ENCODE assay signal across 25 mouse cellular contexts in genomic region chr10:98975611-98976010, GRCm38 (mm10).
DNase-seq lines count a peak whose midpoint lies in the region; ATAC-seq and TF ChIP-seq lines count a peak whose summit lies in the region.
"Had no signal": no experiment of that assay in that cellular context is flagged by ENCODE, and none has a peak within 500 bp of the region (broad histone marks: within the 10 kb centered on the region; RNA-seq: fewer than 3 reads in every experiment).

No protein-coding gene starts in this region.

- DNase-seq in adrenal gland, postnatal 36 days, result peak; percentile 33 to 38
- no peak for DNase-seq in adrenal gland, adult 18-20 months (ENCODE audit: low spot score in 2 of 2)
- no peak for DNase-seq in midbrain, embryonic 14.5 days
- DNase-seq: adrenal gland, postnatal 10 days; cerebellum, adult 8-10 months; cerebellum, postnatal 25 days; gastrocnemius, postnatal 10 days; heart, adult 18-20 months; heart, postnatal 4 days; kidney, postnatal 14 days; left cerebral cortex, postnatal 4 days; liver, postnatal 0 days; lung, postnatal 36 days; right cerebral cortex, postnatal 25 days had no signal

- ATAC-seq in intestine, embryonic 15.5 days, result no peak
- ATAC-seq in intestine, postnatal 0 days, result no peak
- ATAC-seq in midbrain, embryonic 15.5 days (replicated peaks), result 0 out of 2 replicates have a peak, but pooled peaks have one; percentile 29
- ATAC-seq in midbrain, embryonic 14.5 days (ENCODE audit: low FRiP score, low TSS enrichment), result no peak
- no peak for ATAC-seq in granulocyte monocyte progenitor cell, adult 5-6 weeks (replicated peaks; ENCODE audit: poor library complexity, severe bottlenecking)
- ATAC-seq: forebrain, embryonic 13.5 days; hindbrain, postnatal 0 days; liver, embryonic 12.5 days; liver, postnatal 0 days had no signal

- H3K4me3 ChIP-seq in intestine, embryonic 15.5 days (replicated peaks), result no peak overlapping the region
- no peak overlapping the region for H3K4me3 ChIP-seq in intestine, postnatal 0 days (ENCODE audit: low read depth, low read length)
- no peak overlapping the region for H3K4me3 ChIP-seq in midbrain, embryonic 15.5 days
- no peak overlapping the region for H3K4me3 ChIP-seq in midbrain, embryonic 14.5 days (replicated peaks; ENCODE audit: low read depth, low read length)
- H3K4me3 ChIP-seq: embryonic facial prominence, embryonic 10.5 days; embryonic facial prominence, embryonic 15.5 days; forebrain, embryonic 13.5 days; heart, embryonic 12.5 days; liver, embryonic 12.5 days; stomach, embryonic 15.5 days had no signal

- no peak for TF ChIP-seq CTCF in intestine, postnatal 0 days (IDR thresholded peaks at IDR 0.05; ENCODE audit: low read depth)

- 74% methylated on average over 6 of the region's 6 CpGs for WGBS in intestine, embryonic 15.5 days
- 77% methylated on average over 6 of the region's 6 CpGs for WGBS in intestine, postnatal 0 days
- WGBS in midbrain, embryonic 15.5 days, result 74% methylated on average over 6 of the region's 6 CpGs
- WGBS in midbrain, embryonic 14.5 days, result 81% methylated on average over 6 of the region's 6 CpGs

- no peaks in the 10 kb centered on the region for H3K27me3 ChIP-seq in intestine, embryonic 15.5 days (replicated peaks)
- no peaks in the 10 kb centered on the region for H3K27me3 ChIP-seq in intestine, postnatal 0 days (replicated peaks; ENCODE audit: control insufficient read depth, insufficient read depth, low read length)
- no peaks in the 10 kb centered on the region for H3K27me3 ChIP-seq in midbrain, embryonic 15.5 days (replicated peaks)
- no peaks in the 10 kb centered on the region for H3K27me3 ChIP-seq in midbrain, embryonic 14.5 days (ENCODE audit: control insufficient read depth, insufficient read depth, low read length)
- H3K27me3 ChIP-seq: embryonic facial prominence, embryonic 15.5 days; forebrain, embryonic 13.5 days; heart, embryonic 12.5 days; liver, embryonic 12.5 days; stomach, embryonic 15.5 days had no signal

- H3K9me3 ChIP-seq in intestine, embryonic 15.5 days, result no peaks in the 10 kb centered on the region
- no peaks in the 10 kb centered on the region for H3K9me3 ChIP-seq in intestine, postnatal 0 days (ENCODE audit: control insufficient read depth)
- H3K9me3 ChIP-seq in midbrain, embryonic 15.5 days, result no peaks in the 10 kb centered on the region
- no peaks in the 10 kb centered on the region for H3K9me3 ChIP-seq in midbrain, embryonic 14.5 days (ENCODE audit: control insufficient read depth, low read length)
- H3K9me3 ChIP-seq: embryonic facial prominence, embryonic 10.5 days; embryonic facial prominence, embryonic 15.5 days; heart, embryonic 12.5 days; liver, embryonic 12.5 days; stomach, embryonic 15.5 days had no signal

- 0 out of 2 replicates have a peak overlapping the region, but pooled peaks have one; percentile 3 for H3K27ac ChIP-seq in intestine, embryonic 15.5 days
- no peak overlapping the region for H3K27ac ChIP-seq in intestine, postnatal 0 days (ENCODE audit: low read depth, low read length)
- H3K27ac ChIP-seq in midbrain, embryonic 15.5 days, result no peak overlapping the region
- H3K27ac ChIP-seq in midbrain, embryonic 14.5 days (replicated peaks; ENCODE audit: low read depth, low read length), result no peak overlapping the region
- H3K27ac ChIP-seq: embryonic facial prominence, embryonic 10.5 days; embryonic facial prominence, embryonic 15.5 days; forebrain, embryonic 13.5 days; hindbrain, postnatal 0 days; liver, embryonic 12.5 days; stomach, embryonic 15.5 days had no signal

- no peak overlapping the region for H3K9ac ChIP-seq in intestine, embryonic 15.5 days
- H3K9ac ChIP-seq in intestine, postnatal 0 days (ENCODE audit: low read depth, low read length), result no peak overlapping the region
- H3K9ac ChIP-seq in midbrain, embryonic 15.5 days, result no peak overlapping the region
- no peak overlapping the region for H3K9ac ChIP-seq in midbrain, embryonic 14.5 days (replicated peaks; ENCODE audit: low read length)
- H3K9ac ChIP-seq: embryonic facial prominence, embryonic 15.5 days; forebrain, embryonic 13.5 days; heart, embryonic 12.5 days; liver, embryonic 12.5 days; liver, postnatal 0 days; stomach, embryonic 15.5 days had no signal

- H3K36me3 ChIP-seq in intestine, embryonic 15.5 days, result no peaks in the 10 kb centered on the region
- 0 out of 2 replicates have a peak, but pooled peaks cover 7% of the 10 kb centered on the region for H3K36me3 ChIP-seq in intestine, postnatal 0 days (ENCODE audit: control insufficient read depth, insufficient read depth)
- no peaks in the 10 kb centered on the region for H3K36me3 ChIP-seq in midbrain, embryonic 15.5 days (replicated peaks)
- H3K36me3 ChIP-seq in midbrain, embryonic 14.5 days (ENCODE audit: control insufficient read depth, insufficient read depth, low read length), result no peaks in the 10 kb centered on the region
- H3K36me3 ChIP-seq: embryonic facial prominence, embryonic 15.5 days; stomach, embryonic 15.5 days had no signal

- H3K4me1 ChIP-seq in intestine, embryonic 15.5 days (replicated peaks), result peaks cover 18% of the 10 kb centered on the region
- H3K4me1 ChIP-seq in intestine, postnatal 0 days (replicated peaks; ENCODE audit: control insufficient read depth, insufficient read depth, low read length), result no peaks in the 10 kb centered on the region; the same call in 1 of the 2 replicates
- peaks cover 26% of the 10 kb centered on the region for H3K4me1 ChIP-seq in midbrain, embryonic 15.5 days
- no peaks in the 10 kb centered on the region; the same call in 1 of the 2 replicates for H3K4me1 ChIP-seq in midbrain, embryonic 14.5 days (ENCODE audit: control insufficient read depth, insufficient read depth, low read length)
- H3K4me1 ChIP-seq: forebrain, embryonic 13.5 days had no signal

- no peak overlapping the region for H3K4me2 ChIP-seq in intestine, embryonic 15.5 days (replicated peaks)
- no peak overlapping the region for H3K4me2 ChIP-seq in intestine, postnatal 0 days (replicated peaks; ENCODE audit: low read depth)
- no peak overlapping the region for H3K4me2 ChIP-seq in midbrain, embryonic 15.5 days
- no peak overlapping the region for H3K4me2 ChIP-seq in midbrain, embryonic 14.5 days (ENCODE audit: low read length)
- H3K4me2 ChIP-seq: embryonic facial prominence, embryonic 15.5 days; forebrain, embryonic 13.5 days; heart, embryonic 12.5 days; liver, embryonic 12.5 days; stomach, embryonic 15.5 days had no signal

Comparison
In these comparisons a context has a peak if more than half of its experiments do, and no peak if none do; other contexts are left out.
1. DNase-seq: peak in adrenal gland, postnatal 36 days (2 of 2); none in adrenal gland, adult 18-20 months (0 of 2) and midbrain, embryonic 14.5 days (single experiment).